Mouse (Mus musculus) ovary, adult 2 months (tissue): Measurements from ENCODE around the gene Zfp239. TPM values are rescaled to one million over a fixed set of nuclear protein-coding genes. Genes with fewer than 3 reads are reported as not detected.

Experiments
- polyA plus RNA-seq: library from polyadenylated mRNA; depleted of rRNA; stranded (reverse); fragments of >200 nt; gene quantifications from 2 replicates; pipeline ENCODE4 v1.2.3, GENCODE M21; 2012; rRNA removed

The Zfp239 gene
- 3.1 and 3.7 TPM in 2 replicates for polyA plus RNA-seq

DNA sequence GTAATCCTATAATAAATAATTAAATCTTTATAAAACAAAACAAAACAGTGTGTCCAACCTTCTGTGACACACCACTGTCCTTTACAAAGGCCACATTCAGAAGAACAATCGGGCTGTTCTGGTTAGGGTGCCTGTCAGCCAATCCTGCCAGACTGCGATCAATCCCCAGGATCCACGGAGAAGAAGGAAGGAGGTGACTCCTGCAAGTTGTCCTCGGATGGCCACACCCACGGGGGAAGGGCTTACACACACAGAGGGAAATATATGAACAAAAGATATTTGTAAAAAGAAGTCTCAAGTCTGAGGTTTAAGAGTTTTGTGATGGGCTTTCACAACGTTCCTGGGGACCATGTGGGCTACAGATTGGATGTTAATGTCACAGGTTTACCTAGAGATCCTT, at the start of gene Zfp239:
Gene Zfp239 (plus strand): TSS at position 253 of the 400 bp plus-strand sequence.

DNA sequence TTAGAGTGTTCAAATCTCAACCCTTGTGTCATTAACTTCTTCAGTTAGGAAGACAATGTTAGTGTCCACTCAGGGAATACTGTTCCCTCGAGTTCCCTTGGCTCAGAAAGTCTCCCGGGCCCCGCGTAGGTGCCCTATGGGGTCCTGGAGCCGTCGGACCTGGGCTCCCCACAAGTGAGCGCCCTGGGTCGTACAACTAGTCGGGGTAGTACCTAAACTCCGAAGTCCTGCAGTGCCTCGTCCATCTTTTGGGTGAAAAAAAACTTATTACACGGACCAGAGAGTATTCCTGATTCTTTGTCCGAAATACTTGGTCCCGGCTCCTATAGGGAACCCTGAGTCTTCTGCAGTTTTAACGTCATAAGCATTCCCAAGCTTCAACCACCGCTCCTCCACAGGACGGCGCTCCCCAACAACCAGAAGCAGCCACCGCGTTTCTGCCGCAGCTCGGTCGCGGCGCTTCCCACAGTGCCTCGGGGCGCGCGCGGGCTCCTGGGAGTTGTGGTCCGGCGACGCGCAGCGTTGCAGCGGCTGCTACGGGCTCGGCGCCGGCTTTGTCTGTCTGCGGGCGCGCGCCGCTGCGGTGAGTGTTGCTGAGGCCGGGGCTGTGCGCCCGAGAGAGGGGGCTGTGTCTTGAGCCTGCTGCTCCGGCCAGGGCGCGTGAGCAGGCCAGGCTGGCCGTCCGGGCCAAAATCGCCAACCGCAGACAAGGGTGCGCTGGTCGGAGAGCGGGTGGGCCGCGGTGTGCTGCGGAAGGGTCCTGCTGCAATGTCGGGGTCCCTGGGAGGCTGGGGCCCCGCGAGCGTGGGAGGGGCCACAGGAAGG, 21.0 kb upstream of the Zfp239 start, which contains the start of gene Zfp637:
Gene Zfp637 (plus strand): TSS at position 495 of the 825 bp plus-strand sequence.

DNA sequence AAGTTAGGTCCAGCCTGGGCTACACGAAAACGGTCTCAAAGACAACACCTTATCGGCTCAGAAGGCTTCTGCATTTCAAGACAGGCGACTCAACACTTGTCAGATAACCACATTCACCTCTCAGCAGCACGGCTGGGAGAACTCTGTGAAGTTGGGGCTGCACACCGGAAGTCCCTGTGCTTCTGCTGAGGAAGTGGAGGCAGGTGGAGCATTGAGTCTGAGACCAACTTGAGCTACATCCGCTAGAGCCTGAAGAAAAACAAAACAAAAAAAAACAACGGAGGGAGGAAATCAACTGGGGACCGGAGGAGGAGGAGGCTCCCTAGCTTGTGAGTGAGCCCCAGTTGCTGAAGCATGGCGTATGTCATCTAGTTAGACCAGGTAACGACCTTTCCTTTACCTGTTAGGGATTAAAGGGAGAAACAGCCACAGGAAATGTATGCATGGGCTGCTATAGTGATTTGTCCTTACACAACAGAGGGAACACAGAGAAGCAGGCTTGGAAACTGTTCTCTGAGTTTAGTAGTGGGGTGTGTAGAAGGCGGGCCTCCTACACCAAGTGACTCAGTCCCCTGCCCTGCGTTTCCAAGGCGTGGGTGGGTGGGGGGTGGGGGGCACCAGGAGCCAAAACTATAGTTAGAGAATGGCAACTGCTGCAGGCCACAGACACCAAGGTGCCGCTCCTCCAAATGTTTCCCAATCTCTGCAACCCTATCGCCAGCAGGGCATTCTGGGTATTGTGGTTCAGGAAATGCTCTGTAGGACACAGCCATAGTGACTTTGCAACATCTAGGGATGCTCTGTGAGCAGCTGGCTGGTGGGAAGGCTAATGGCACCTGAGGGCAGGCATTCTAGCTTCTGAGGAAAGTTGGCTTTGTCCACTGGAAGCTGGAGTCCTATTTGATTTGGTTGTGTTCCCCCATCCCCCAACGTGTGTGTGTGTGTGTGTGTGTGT, 38.5 kb downstream of the Zfp239 start, which contains the start of gene Hnrnpf:
Gene Hnrnpf (plus strand): TSS at position 199 of the 955 bp plus-strand sequence.

Other genes starting within 250 kb of the Zfp239 start
- 32.2 and 32.6 TPM in 2 replicates for gene Zfp637, start 20.9 kb upstream of the Zfp239 start, polyA plus RNA-seq
- 114 and 135 TPM in 2 replicates for gene Hnrnpf, start 38.2 kb downstream of the Zfp239 start, polyA plus RNA-seq
- gene Fxyd4, start 75.6 kb downstream of the Zfp239 start, polyA plus RNA-seq: 58.4 and 72.1 TPM in 2 replicates
- 0.54 and 0.81 TPM in 2 replicates for gene Rasgef1a, start 149.3 kb downstream of the Zfp239 start, polyA plus RNA-seq